8 mouse cellular contexts compared by ENCODE assay signal in the genomic region with DNA sequence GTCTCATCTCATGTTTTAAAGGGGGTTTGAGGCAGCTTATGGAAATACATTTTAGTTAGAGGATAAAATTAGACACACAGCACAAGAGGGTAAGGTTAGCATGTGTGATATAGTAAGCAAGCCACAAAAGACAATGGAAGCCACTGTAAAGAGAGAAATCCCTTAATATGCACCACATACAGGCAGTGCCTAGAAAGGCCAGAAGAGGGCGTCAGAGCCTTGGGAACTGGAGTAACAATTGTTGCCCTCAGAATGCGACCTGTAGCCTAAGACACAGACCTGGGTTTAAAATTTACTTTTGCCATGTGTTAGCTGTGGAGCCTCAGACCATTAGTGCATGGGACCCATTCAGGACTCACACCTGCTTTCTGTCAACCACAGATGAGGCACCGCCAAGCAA. TPM values are rescaled to one million over a fixed set of nuclear protein-coding genes. Genes with fewer than 3 reads are reported as not detected.
DNase-seq lines count a peak whose midpoint lies in the region; ATAC-seq and TF ChIP-seq lines count a peak whose summit lies in the region.

No protein-coding gene starts in this region.

- no peak for ATAC-seq in erythroblast, adult 5-6 weeks (replicated peaks; ENCODE audit: low FRiP score, poor library complexity, severe bottlenecking)

- TF ChIP-seq POLR2A in lung, adult 2 months (IDR thresholded peaks at IDR 0.05; ENCODE audit: borderline replicate concordance, extremely low read depth, low read depth, low read length), result no peak

- WGBS in lung, adult 2 months, result 41% methylated on average over 3 of the region's 3 CpGs

- DNase-seq in adrenal gland, postnatal 10 days, result peak; percentile 36
- DNase-seq in adrenal gland, adult 8-10 months, result no peak
- DNase-seq in left cerebral cortex, postnatal 14 days (ENCODE audit: low spot score in 2 of 2), result peak; percentile 56 to 67
- no peak for DNase-seq in left cerebral cortex, postnatal 10 days (ENCODE audit: extremely low spot score in 1 of 2, low spot score in 2 of 2)
- DNase-seq in c-Kit-positive CD71-positive TER-119-negative erythroid progenitor cells, embryonic 14.5 days (ENCODE audit: low read depth), result peak; percentile 6
- DNase-seq in lung, adult 2 months, result no peak
- no peak for DNase-seq in yolk sac, embryonic 10.5 days (ENCODE audit: low spot score)

- H3K4me3 ChIP-seq in lung, adult 2 months (replicated peaks; ENCODE audit: extremely low read depth, low read depth, low read length), result no peak overlapping the region

- TF ChIP-seq CTCF in lung, adult 2 months (IDR thresholded peaks at IDR 0.05; ENCODE audit: insufficient read depth, low read length), result peak; percentile 28

- intact Hi-C loops in left cerebral cortex, postnatal 14 days (cut with DNase I), result no loop called here
- intact Hi-C loops in left cerebral cortex, postnatal 10 days (cut with DNase I), result no loop called here

- H3K4me1 ChIP-seq in lung, adult 2 months (ENCODE audit: control insufficient read depth, insufficient read depth, low read length), result peaks cover 6% of the 10 kb centered on the region

RNA-seq across cellular contexts. Expression of gene Garnl3, which starts 54.2 kb away (rescaled TPM):
- 10 to 100 TPM; 16.4 to 29.5 TPM for total RNA-seq in adrenal gland, postnatal 10 days (2021)
- 10 to 100 TPM; 12.7 to 29.6 (median 19.1) TPM for total RNA-seq in adrenal gland, adult 8-10 months (2022)
- 100 to 1,000 TPM; 156 to 159 TPM for total RNA-seq in left cerebral cortex, postnatal 14 days (2021)
- total RNA-seq in left cerebral cortex, postnatal 10 days (2021), result 100 to 1,000 TPM; 183 TPM
- 12.0 and 17.2 TPM in 2 replicates for polyA plus RNA-seq in lung, adult 2 months (2012; rRNA removed)
- not detected in 2 replicates for total RNA-seq in erythroblast, adult 5-6 weeks (2015; ENCODE audit: low replicate concordance)
- total RNA-seq in erythroblast, adult 5-6 weeks (2017; ENCODE audit: low replicate concordance), result not detected in 2 replicates

Comparison
In these comparisons a context has a peak if more than half of its experiments do, and no peak if none do; other contexts are left out.
1. DNase-seq: peak in adrenal gland, postnatal 10 days (single experiment), left cerebral cortex, postnatal 14 days (2 of 2) and c-Kit-positive CD71-positive TER-119-negative erythroid progenitor cells, embryonic 14.5 days (single experiment); none in adrenal gland, adult 8-10 months (single experiment), left cerebral cortex, postnatal 10 days (0 of 2), lung, adult 2 months (single experiment) and yolk sac, embryonic 10.5 days (single experiment).
2. RNA of gene Garnl3, which starts 54.2 kb away (total RNA-seq): 183 TPM in left cerebral cortex, postnatal 10 days, 156 to 159 TPM in left cerebral cortex, postnatal 14 days, 16.4 to 29.5 TPM in adrenal gland, postnatal 10 days and 12.7 to 29.6 TPM in adrenal gland, adult 8-10 months; not detected in erythroblast, adult 5-6 weeks; every median in the first group is over 10 times any median in the second.